Mouse (Mus musculus) stomach, postnatal 0 days (tissue): Measurements from ENCODE around the gene Cd200. TPM values are rescaled to one million over a fixed set of nuclear protein-coding genes. Genes with fewer than 3 reads are reported as not detected.

Experiments
- ATAC-seq: fragments of 200-750 bp; cut with Nextera tagmentation; 2 replicates; pipeline ENCODE4 v1.8.0; 2017; ENCODE audit not compliant: low FRiP score, low TSS enrichment
- DNase-seq: peaks from one replicate; pipeline ENCODE4 v3.0.0-alpha.2; 2016; ENCODE audit warnings: low spot score
- H3K27ac ChIP-seq: fragments of 300-500 bp; sonication (generic); replicated peaks from 2 replicates; pipeline ENCODE4 v1.5.1; 2014; ENCODE audit warnings: mild to moderate bottlenecking, control low read depth
- H3K27me3 ChIP-seq: fragments of 300-500 bp; sonication (generic); 2 replicates; pipeline ENCODE4 v1.6.1; 2014; ENCODE audit warnings: low read length; ENCODE audit not compliant: control insufficient read depth, insufficient read depth
- H3K36me3 ChIP-seq: fragments of 300-500 bp; sonication (generic); 2 replicates; pipeline ENCODE4 v1.6.1; 2014; ENCODE audit warnings: low read length, mixed read lengths; ENCODE audit not compliant: control insufficient read depth, insufficient read depth
- H3K4me1 ChIP-seq: fragments of 300-500 bp; sonication (generic); replicated peaks from 2 replicates; pipeline ENCODE4 v1.6.1; 2014; ENCODE audit warnings: antibody characterized with exemption; ENCODE audit not compliant: control insufficient read depth, insufficient read depth
- H3K4me2 ChIP-seq: fragments of 300-500 bp; sonication (generic); replicated peaks from 2 replicates; pipeline ENCODE4 v1.6.1; 2014; ENCODE audit warnings: low read depth, mild to moderate bottlenecking, control low read depth, moderate library complexity
- H3K4me3 ChIP-seq: fragments of 300-500 bp; sonication (generic); 2 replicates; pipeline ENCODE4 v1.5.1; 2014; ENCODE audit warnings: low read depth, low read length, control low read depth
- H3K9ac ChIP-seq: fragments of 300-500 bp; sonication (generic); 2 replicates; pipeline ENCODE4 v1.6.1; 2014; ENCODE audit warnings: mild to moderate bottlenecking, low read length, control low read depth, mixed read lengths
- H3K9me3 ChIP-seq: fragments of 300-500 bp; sonication (generic); 2 replicates; pipeline ENCODE4 v1.6.1; 2016; ENCODE audit warnings: low read length; ENCODE audit not compliant: control insufficient read depth
- CTCF ChIP-seq: IDR thresholded peaks from 2 replicates; pipeline ENCODE4 v1.5.1; 2016; ENCODE audit warnings: antibody characterized with exemption, low read depth, mild to moderate bottlenecking, moderate library complexity
- EP300 ChIP-seq: optimal IDR thresholded peaks from 2 replicates; pipeline ENCODE3; 2016; ENCODE audit warnings: antibody characterized with exemption
- WGBS: fragments of 180-500 bp; shearing (Covaris S2); extraction: QIAGEN DNeasy Blood & Tissue Kit; methylation state at CpG from one replicate; pipeline ENCODE4 v1.1.7; 2014; 5-methylcytosine and 5-hydroxymethylcytosine counted together
- polyA plus RNA-seq: library from polyadenylated mRNA; unstranded; fragments of >200 nt; fragmentation: Nextera tagmentation; extraction: Ambion mirVana; gene quantifications from 2 replicates; pipeline ENCODE4 v1.2.1, GENCODE M21; 2015

Gene Cd200
- polyA plus RNA-seq, 1 experiment from 2014 or later: 87.8 TPM

- DNase-seq (no peak), ATAC-seq (no peak)
- Histone ChIP-seq H3K9ac (no peak overlapping the region), H3K27me3 (no peaks in the 10 kb centered on the region), H3K4me2 (no peak overlapping the region), H3K36me3 (no peaks in the 10 kb centered on the region), H3K4me3 (no peak overlapping the region), H3K27ac (no peak overlapping the region), H3K9me3 (no peaks in the 10 kb centered on the region), H3K4me1 (no peaks in the 10 kb centered on the region)
- 81% methylated on average over 3 of the region's 3 CpGs for WGBS
- TF ChIP-seq EP300 (no peak), CTCF (no peak)
Measured at GRCm38 (mm10) chr16:45381811-45382210, 27.0 kb downstream of the Cd200 start.

GRCm38 (mm10) chr16:45378959-45379358 lies 29.9 kb downstream of the Cd200 start:
- 73% methylated on average over 3 of the region's 3 CpGs for WGBS
- no peak overlapping the region for H3K4me2 ChIP-seq
- no peak overlapping the region for H3K4me3 ChIP-seq
- no peaks in the 10 kb centered on the region for H3K9me3 ChIP-seq
- H3K4me1 ChIP-seq: no peaks in the 10 kb centered on the region
- ATAC-seq: no peak
- H3K27ac ChIP-seq: no peak overlapping the region
- TF ChIP-seq CTCF: no peak
- no peak for TF ChIP-seq EP300
- DNase-seq: no peak
- H3K27me3 ChIP-seq: no peaks in the 10 kb centered on the region
- no peak overlapping the region for H3K9ac ChIP-seq
- no peaks in the 10 kb centered on the region for H3K36me3 ChIP-seq

GRCm38 (mm10) chr16:45378147-45378943 lies 30.5 kb downstream of the Cd200 start:
- 81% methylated on average over 5 of the region's 5 CpGs for WGBS
- TF ChIP-seq EP300 (no peak), CTCF (no peak)
- no peaks in the 10 kb centered on the region for H3K36me3 ChIP-seq

GRCm38 (mm10) chr16:45377332-45377731 lies 31.5 kb downstream of the Cd200 start:
- TF ChIP-seq CTCF (no peak), EP300 (no peak)
- no peak overlapping the region for H3K9ac ChIP-seq
- no peak for DNase-seq
- WGBS: 80% methylated on average over 4 of the region's 4 CpGs
- no peaks in the 10 kb centered on the region for H3K27me3 ChIP-seq
- no peaks in the 10 kb centered on the region for H3K4me1 ChIP-seq
- no peaks in the 10 kb centered on the region for H3K9me3 ChIP-seq
- H3K36me3 ChIP-seq: no peaks in the 10 kb centered on the region
- H3K4me3 ChIP-seq: no peak overlapping the region
- H3K27ac ChIP-seq: no peak overlapping the region
- no peak for ATAC-seq
- H3K4me2 ChIP-seq: no peak overlapping the region

More at GRCm38 (mm10) chr16:45378147-45378943, 30.5 kb downstream of the Cd200 start:
- Histone ChIP-seq H3K4me2 (no peak overlapping the region), H3K4me3 (no peak overlapping the region), H3K27ac (no peak overlapping the region), H3K27me3 (no peaks in the 10 kb centered on the region), H3K4me1 (no peaks in the 10 kb centered on the region), H3K9ac (no peak overlapping the region), H3K9me3 (no peaks in the 10 kb centered on the region)
- no peak for ATAC-seq
- DNase-seq: no peak

GRCm38 (mm10) chr16:45376812-45377211 lies 32.0 kb downstream of the Cd200 start:
- Histone ChIP-seq H3K36me3 (no peaks in the 10 kb centered on the region), H3K4me3 (no peak overlapping the region), H3K9me3 (no peaks in the 10 kb centered on the region), H3K4me2 (no peak overlapping the region), H3K4me1 (no peaks in the 10 kb centered on the region), H3K27ac (no peak overlapping the region), H3K9ac (no peak overlapping the region), H3K27me3 (no peaks in the 10 kb centered on the region)
- DNase-seq (no peak), ATAC-seq (no peak)
- no peak for TF ChIP-seq CTCF
- TF ChIP-seq EP300: no peak
- 50% methylated on average over 2 of the region's 2 CpGs for WGBS

GRCm38 (mm10) chr16:45376294-45376693 lies 32.6 kb downstream of the Cd200 start:
- 74% methylated on average over 4 of the region's 4 CpGs for WGBS
- Histone ChIP-seq H3K9ac (no peak overlapping the region), H3K27me3 (no peaks in the 10 kb centered on the region), H3K9me3 (no peaks in the 10 kb centered on the region), H3K4me2 (no peak overlapping the region), H3K4me1 (no peaks in the 10 kb centered on the region), H3K36me3 (no peaks in the 10 kb centered on the region), H3K4me3 (no peak overlapping the region), H3K27ac (no peak overlapping the region)
- ATAC-seq (no peak), DNase-seq (no peak)
- TF ChIP-seq CTCF (no peak), EP300 (no peak)
